Mouse (Mus musculus): ENCODE results near the gene Ankrd55. TPM values are rescaled to one million over a fixed set of nuclear protein-coding genes. Genes with fewer than 3 reads are reported as not detected.

Ankrd55 gene
- polyA plus RNA-seq (2011; ENCODE audit: insufficient read depth, insufficient read length, low read depth, missing spikeins), result not detected in 2 replicates

GRCm38 (mm10) chr13:112288225-112289178 lies at the start of gene Ankrd55:
Gene Ankrd55, plus strand, starts transcription at chr13:112288451.
- Histone ChIP-seq H3K9me3 (replicated peaks; ENCODE audit: control insufficient read depth, insufficient read depth, low read length, poor library complexity, severe bottlenecking) (peaks cover 13% of the 10 kb centered on the region), H3K27me3 (ENCODE audit: control insufficient read depth, insufficient read depth, low read length, poor library complexity, severe bottlenecking) (no peaks in the 10 kb centered on the region), H3K9ac (ENCODE audit: low read depth, poor library complexity, severe bottlenecking) (no peak within 1 kb of the TSS), H3K36me3 (ENCODE audit: control insufficient read depth, insufficient read depth, low read length, poor library complexity, severe bottlenecking) (no peaks in the 10 kb centered on the region), H3K4me3 (ENCODE audit: low read depth, low read length) (no peak within 1 kb of the TSS), H3K4me1 (ENCODE audit: control insufficient read depth, insufficient read depth, low read length) (peaks cover 2% of the 10 kb centered on the region), H3K27ac (ENCODE audit: insufficient read depth, low read length) (no peak within 1 kb of the TSS)
- no peak for TF ChIP-seq CTCF (IDR thresholded peaks at IDR 0.05; ENCODE audit: low read depth, low read length)
- no peak for TF ChIP-seq POLR2A (IDR thresholded peaks at IDR 0.05; ENCODE audit: insufficient read depth, low read length)
- TF ChIP-seq EP300 (IDR thresholded peaks at IDR 0.05; ENCODE audit: insufficient read depth, low read depth, low read length), result no peak

- H3K27me3 ChIP-seq (ENCODE audit: control insufficient read depth, insufficient read depth, low read length, poor library complexity, severe bottlenecking), result no peaks in the 10 kb centered on the region
- H3K27ac ChIP-seq (ENCODE audit: insufficient read depth, low read length), result no peak overlapping the region
- H3K36me3 ChIP-seq (ENCODE audit: control insufficient read depth, insufficient read depth, low read length, poor library complexity, severe bottlenecking), result no peaks in the 10 kb centered on the region
- no peak overlapping the region for H3K9ac ChIP-seq (ENCODE audit: low read depth, poor library complexity, severe bottlenecking)
- no peaks in the 10 kb centered on the region; the same call in 1 of the 2 replicates for H3K9me3 ChIP-seq (replicated peaks; ENCODE audit: control insufficient read depth, insufficient read depth, low read length, poor library complexity, severe bottlenecking)
- H3K4me1 ChIP-seq (ENCODE audit: control insufficient read depth, insufficient read depth, low read length), result no peaks in the 10 kb centered on the region
- H3K4me3 ChIP-seq (ENCODE audit: low read depth, low read length), result no peak overlapping the region
- TF ChIP-seq POLR2A (IDR thresholded peaks at IDR 0.05; ENCODE audit: insufficient read depth, low read length), result no peak
Observed at GRCm38 (mm10) chr13:112239239-112239638, 49.0 kb upstream of the Ankrd55 start.

- TF ChIP-seq CTCF (IDR thresholded peaks at IDR 0.05; ENCODE audit: low read depth, low read length), result no peak
- Histone ChIP-seq H3K9me3 (replicated peaks; ENCODE audit: control insufficient read depth, insufficient read depth, low read length, poor library complexity, severe bottlenecking) (no peaks in the 10 kb centered on the region; the same call in 1 of the 2 replicates), H3K9ac (ENCODE audit: low read depth, poor library complexity, severe bottlenecking) (no peak overlapping the region), H3K27me3 (ENCODE audit: control insufficient read depth, insufficient read depth, low read length, poor library complexity, severe bottlenecking) (no peaks in the 10 kb centered on the region), H3K4me1 (ENCODE audit: control insufficient read depth, insufficient read depth, low read length) (no peaks in the 10 kb centered on the region), H3K4me3 (ENCODE audit: low read depth, low read length) (no peak overlapping the region), H3K27ac (ENCODE audit: insufficient read depth, low read length) (no peak overlapping the region), H3K36me3 (ENCODE audit: control insufficient read depth, insufficient read depth, low read length, poor library complexity, severe bottlenecking) (no peaks in the 10 kb centered on the region)
Observed at GRCm38 (mm10) chr13:112241431-112241830, 46.8 kb upstream of the Ankrd55 start.

GRCm38 (mm10) chr13:112245131-112245530 lies 43.1 kb upstream of the Ankrd55 start:
- no peaks in the 10 kb centered on the region for H3K27me3 ChIP-seq (ENCODE audit: control insufficient read depth, insufficient read depth, low read length, poor library complexity, severe bottlenecking)
- no peaks in the 10 kb centered on the region for H3K4me1 ChIP-seq (ENCODE audit: control insufficient read depth, insufficient read depth, low read length)
- H3K36me3 ChIP-seq (ENCODE audit: control insufficient read depth, insufficient read depth, low read length, poor library complexity, severe bottlenecking), result no peaks in the 10 kb centered on the region
- H3K4me3 ChIP-seq (ENCODE audit: low read depth, low read length), result no peak overlapping the region
- H3K27ac ChIP-seq (ENCODE audit: insufficient read depth, low read length), result no peak overlapping the region
- no peak overlapping the region for H3K9ac ChIP-seq (ENCODE audit: low read depth, poor library complexity, severe bottlenecking)
- H3K9me3 ChIP-seq (replicated peaks; ENCODE audit: control insufficient read depth, insufficient read depth, low read length, poor library complexity, severe bottlenecking), result peaks cover 7% of the 10 kb centered on the region
- TF ChIP-seq POLR2A (IDR thresholded peaks at IDR 0.05; ENCODE audit: insufficient read depth, low read length), result no peak
- TF ChIP-seq CTCF (IDR thresholded peaks at IDR 0.05; ENCODE audit: low read depth, low read length), result no peak
- TF ChIP-seq EP300 (IDR thresholded peaks at IDR 0.05; ENCODE audit: insufficient read depth, low read depth, low read length), result no peak

GRCm38 (mm10) chr13:112251433-112251832 lies 36.8 kb upstream of the Ankrd55 start:
- H3K9me3 ChIP-seq (replicated peaks; ENCODE audit: control insufficient read depth, insufficient read depth, low read length, poor library complexity, severe bottlenecking), result peaks cover 7% of the 10 kb centered on the region

GRCm38 (mm10) chr13:112252012-112252411 lies 36.2 kb upstream of the Ankrd55 start:
- Histone ChIP-seq H3K9ac (ENCODE audit: low read depth, poor library complexity, severe bottlenecking) (no peak overlapping the region), H3K36me3 (ENCODE audit: control insufficient read depth, insufficient read depth, low read length, poor library complexity, severe bottlenecking) (no peaks in the 10 kb centered on the region), H3K9me3 (replicated peaks; ENCODE audit: control insufficient read depth, insufficient read depth, low read length, poor library complexity, severe bottlenecking) (peaks cover 6% of the 10 kb centered on the region), H3K27ac (ENCODE audit: insufficient read depth, low read length) (no peak overlapping the region), H3K4me3 (ENCODE audit: low read depth, low read length) (no peak overlapping the region), H3K27me3 (ENCODE audit: control insufficient read depth, insufficient read depth, low read length, poor library complexity, severe bottlenecking) (no peaks in the 10 kb centered on the region), H3K4me1 (ENCODE audit: control insufficient read depth, insufficient read depth, low read length) (no peaks in the 10 kb centered on the region)
- TF ChIP-seq POLR2A (IDR thresholded peaks at IDR 0.05; ENCODE audit: insufficient read depth, low read length) (no peak), CTCF (IDR thresholded peaks at IDR 0.05; ENCODE audit: low read depth, low read length) (no peak), EP300 (IDR thresholded peaks at IDR 0.05; ENCODE audit: insufficient read depth, low read depth, low read length) (no peak)

More at GRCm38 (mm10) chr13:112251433-112251832, 36.8 kb upstream of the Ankrd55 start:
- Histone ChIP-seq H3K4me1 (ENCODE audit: control insufficient read depth, insufficient read depth, low read length) (no peaks in the 10 kb centered on the region), H3K36me3 (ENCODE audit: control insufficient read depth, insufficient read depth, low read length, poor library complexity, severe bottlenecking) (no peaks in the 10 kb centered on the region), H3K27me3 (ENCODE audit: control insufficient read depth, insufficient read depth, low read length, poor library complexity, severe bottlenecking) (no peaks in the 10 kb centered on the region), H3K4me3 (ENCODE audit: low read depth, low read length) (no peak overlapping the region), H3K27ac (ENCODE audit: insufficient read depth, low read length) (no peak overlapping the region), H3K9ac (ENCODE audit: low read depth, poor library complexity, severe bottlenecking) (no peak overlapping the region)
- TF ChIP-seq EP300 (IDR thresholded peaks at IDR 0.05; ENCODE audit: insufficient read depth, low read depth, low read length), result no peak
- no peak for TF ChIP-seq CTCF (IDR thresholded peaks at IDR 0.05; ENCODE audit: low read depth, low read length)
- TF ChIP-seq POLR2A (IDR thresholded peaks at IDR 0.05; ENCODE audit: insufficient read depth, low read length), result no peak
